Mouse (Mus musculus) hindbrain, embryonic 12.5 days (tissue): ENCODE measurements around the gene Zdhhc3. TPM values are rescaled to one million over a fixed set of nuclear protein-coding genes. Genes with fewer than 3 reads are reported as not detected.

ENCODE experiments used
- ATAC-seq: fragments of 200-750 bp; cut with Nextera tagmentation; 2 replicates; pipeline ENCODE4 v1.8.0; 2017; ENCODE audit warnings: moderate TSS enrichment; ENCODE audit not compliant: low FRiP score
- H3K27ac ChIP-seq: fragments of 300-500 bp; sonication (generic); 2 replicates; pipeline ENCODE4 v1.5.1; 2016; ENCODE audit warnings: mild to moderate bottlenecking
- H3K27me3 ChIP-seq: fragments of 300-500 bp; sonication (generic); 2 replicates; pipeline ENCODE4 v1.6.1; 2016; ENCODE audit warnings: mild to moderate bottlenecking
- H3K36me3 ChIP-seq: fragments of 300-500 bp; sonication (generic); 2 replicates; pipeline ENCODE4 v1.6.1; 2016; ENCODE audit warnings: mild to moderate bottlenecking
- H3K4me1 ChIP-seq: fragments of 300-500 bp; sonication (generic); 2 replicates; pipeline ENCODE4 v1.6.1; 2016
- H3K4me2 ChIP-seq: fragments of 300-500 bp; sonication (generic); replicated peaks from 2 replicates; pipeline ENCODE4 v1.6.1; 2016; ENCODE audit warnings: mild to moderate bottlenecking
- H3K4me3 ChIP-seq: fragments of 300-500 bp; sonication (generic); 2 replicates; pipeline ENCODE4 v1.5.1; 2016; ENCODE audit warnings: mild to moderate bottlenecking
- H3K9ac ChIP-seq: fragments of 300-500 bp; sonication (generic); 2 replicates; pipeline ENCODE4 v1.6.1; 2016; ENCODE audit warnings: mild to moderate bottlenecking, moderate library complexity
- H3K9me3 ChIP-seq: fragments of 300-500 bp; sonication (generic); replicated peaks from 2 replicates; pipeline ENCODE4 v1.6.1; 2016; ENCODE audit warnings: mild to moderate bottlenecking
- WGBS: fragments of 180-500 bp; shearing (Covaris S2); methylation state at CpG from one replicate; pipeline ENCODE4 v1.1.7; 2016; 5-methylcytosine and 5-hydroxymethylcytosine counted together
- polyA plus RNA-seq: library from polyadenylated mRNA; unstranded; fragments of >200 nt; fragmentation: Nextera tagmentation; extraction: Ambion mirVana; gene quantifications from 2 replicates; pipeline ENCODE4 v1.2.1, GENCODE M21; 2016

The Zdhhc3 gene
- polyA plus RNA-seq, 1 experiment from 2014 or later = 82.8 TPM

DNA sequence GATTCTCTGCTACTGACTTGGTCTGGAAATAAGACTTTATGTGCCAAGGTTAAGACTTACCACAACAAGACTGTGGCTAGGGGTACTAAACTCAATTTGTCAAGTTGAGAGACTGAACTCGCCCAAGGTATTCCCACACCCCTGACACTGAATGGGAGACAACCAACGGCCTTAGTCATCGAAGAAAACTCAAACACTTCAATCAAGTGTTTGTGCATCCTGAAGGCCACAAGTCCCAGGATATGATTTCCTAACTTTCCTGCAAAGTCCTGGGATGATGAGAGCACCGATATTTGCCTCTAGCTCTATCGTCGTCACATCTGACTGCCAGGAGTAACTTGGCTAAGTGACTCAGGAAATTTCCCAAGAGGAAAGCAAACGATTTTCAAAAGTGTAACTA, 3.8 kb downstream of the Zdhhc3 start:
- Histone ChIP-seq H3K27me3 (no peaks in the 10 kb centered on the region), H3K9me3 (no peaks in the 10 kb centered on the region), H3K9ac (no peak overlapping the region), H3K27ac (no peak overlapping the region), H3K36me3 (peaks cover 14% of the 10 kb centered on the region), H3K4me2 (no peak overlapping the region), H3K4me3 (no peak overlapping the region), H3K4me1 (peaks cover 17% of the 10 kb centered on the region)
- ATAC-seq = no peak
- 93% methylated on average over 7 of the region's 7 CpGs for WGBS

DNA sequence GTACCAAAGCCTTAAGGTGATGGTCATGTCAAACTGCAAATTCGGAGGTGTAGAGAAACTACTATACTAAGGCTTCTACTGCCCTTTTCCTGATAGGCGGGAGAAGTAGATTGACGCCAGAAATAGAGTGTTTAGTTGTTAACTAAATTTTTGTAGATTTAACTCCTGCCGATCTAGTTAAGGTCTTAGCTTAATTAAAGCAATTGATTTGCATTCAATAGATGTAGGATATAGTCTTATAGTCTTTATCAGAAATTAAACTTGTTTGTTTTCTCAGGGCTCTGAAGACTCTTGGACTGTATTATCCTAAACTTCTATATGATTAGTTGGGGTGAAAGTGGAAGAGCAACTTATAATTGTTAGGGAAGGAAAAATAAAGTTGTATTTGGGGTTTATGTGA, 5.8 kb downstream of the Zdhhc3 start:
- 95% methylated on average over 4 of the region's 4 CpGs for WGBS
- no peak overlapping the region for H3K4me3 ChIP-seq
- ATAC-seq = no peak
- H3K9ac ChIP-seq = no peak overlapping the region
- H3K27me3 ChIP-seq = no peaks in the 10 kb centered on the region
- peaks cover 14% of the 10 kb centered on the region for H3K36me3 ChIP-seq
- H3K4me2 ChIP-seq = no peak overlapping the region
- no peaks in the 10 kb centered on the region for H3K9me3 ChIP-seq
- peaks cover 8% of the 10 kb centered on the region for H3K4me1 ChIP-seq
- H3K27ac ChIP-seq = no peak overlapping the region

DNA sequence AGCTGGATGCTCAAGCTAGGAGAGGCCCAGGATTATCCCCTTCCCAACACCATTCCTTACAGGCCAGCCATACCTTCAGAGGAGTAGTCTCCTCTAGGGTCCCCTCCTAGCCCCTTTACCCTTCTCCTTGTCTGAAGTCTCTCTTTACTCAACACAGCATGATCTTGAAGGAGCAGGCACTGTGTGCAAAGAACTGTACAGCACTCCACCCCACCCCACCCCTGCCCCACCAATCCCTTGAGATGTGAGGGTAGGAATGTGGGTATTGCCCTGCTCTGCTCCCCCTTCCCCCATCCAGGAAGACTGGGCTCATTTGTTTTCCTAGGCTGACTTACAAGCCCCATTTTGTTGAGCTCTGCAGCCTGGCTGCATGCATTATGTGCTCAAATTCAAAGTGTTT, 8.6 kb downstream of the Zdhhc3 start:
- ATAC-seq = no peak
- Histone ChIP-seq H3K4me1 (no peaks in the 10 kb centered on the region), H3K27me3 (no peaks in the 10 kb centered on the region)

DNA sequence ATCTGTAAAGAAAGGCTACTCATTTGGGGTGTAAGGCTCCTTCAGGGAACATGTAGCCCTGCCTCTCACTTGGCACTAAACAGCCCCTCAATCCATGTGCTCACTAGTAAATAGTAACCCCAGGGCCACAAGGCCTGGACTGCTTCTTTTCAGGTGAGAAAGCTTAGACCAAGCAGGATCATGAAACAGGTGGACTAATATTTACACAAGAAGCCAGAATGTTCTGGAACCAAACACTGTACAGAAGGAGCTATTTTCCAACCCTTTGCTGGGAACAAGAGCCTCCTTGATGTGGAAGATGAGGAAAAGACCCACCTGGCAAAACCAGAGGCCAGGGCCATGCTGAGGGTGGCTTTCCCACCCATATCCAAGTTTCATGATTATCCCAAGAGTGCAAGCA, 9.6 kb downstream of the Zdhhc3 start:
- peaks cover 38% of the 10 kb centered on the region for H3K36me3 ChIP-seq
- H3K9ac ChIP-seq = no peak overlapping the region
- H3K4me3 ChIP-seq = no peak overlapping the region
- no peak for ATAC-seq
- H3K9me3 ChIP-seq = no peaks in the 10 kb centered on the region
- no peak overlapping the region for H3K4me2 ChIP-seq
- H3K27ac ChIP-seq = no peak overlapping the region
- no peaks in the 10 kb centered on the region for H3K4me1 ChIP-seq
- no peaks in the 10 kb centered on the region for H3K27me3 ChIP-seq

More for the DNA sequence above, 8.6 kb downstream of the Zdhhc3 start:
- Histone ChIP-seq H3K9ac (no peak overlapping the region), H3K9me3 (no peaks in the 10 kb centered on the region), H3K4me3 (no peak overlapping the region), H3K4me2 (no peak overlapping the region), H3K27ac (no peak overlapping the region), H3K36me3 (peaks cover 30% of the 10 kb centered on the region)

DNA sequence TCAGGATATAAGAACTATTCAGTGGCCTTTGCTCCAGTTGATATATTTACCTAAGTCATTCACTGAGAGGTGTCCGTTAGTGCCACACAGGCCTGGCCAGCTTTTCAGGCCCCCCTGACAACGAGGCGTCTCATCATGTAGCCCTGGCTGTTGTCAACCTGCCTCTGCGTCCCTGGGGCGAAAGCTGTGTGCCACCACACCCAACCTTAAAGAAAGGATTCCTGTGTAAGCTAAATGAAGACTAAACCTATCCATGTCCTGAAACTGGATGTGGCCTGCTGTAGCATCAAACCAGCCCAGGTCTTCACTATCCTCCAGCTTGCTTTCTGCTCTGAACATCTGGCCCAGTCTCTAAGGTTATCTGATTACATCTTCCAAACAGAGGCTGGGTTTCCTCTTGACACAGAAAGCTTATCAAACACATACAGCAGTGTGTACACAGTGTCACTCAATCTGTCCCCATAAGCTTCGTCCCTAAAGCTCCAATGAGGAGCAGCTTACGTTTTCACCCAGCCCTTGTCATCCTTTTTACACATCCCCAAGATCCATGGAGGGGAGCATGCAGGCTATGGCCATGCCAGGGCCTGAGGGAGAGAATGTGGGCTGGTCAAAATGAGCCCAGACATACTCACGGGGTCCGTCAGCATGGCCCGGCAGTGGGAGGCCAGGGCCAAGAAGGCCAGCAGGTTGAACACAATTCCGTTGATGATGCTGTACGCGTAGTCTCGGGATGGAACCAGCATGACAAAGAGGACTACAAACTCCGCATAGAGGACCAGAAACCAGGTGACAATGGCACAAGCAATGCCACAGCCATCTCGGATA, 13.2 kb downstream of the Zdhhc3 start:
- Histone ChIP-seq H3K4me2 (no peak overlapping the region), H3K27me3 (no peaks in the 10 kb centered on the region), H3K36me3 (peaks cover 64% of the 10 kb centered on the region), H3K9ac (no peak overlapping the region), H3K4me3 (no peak overlapping the region), H3K27ac (no peak overlapping the region), H3K9me3 (no peaks in the 10 kb centered on the region), H3K4me1 (no peaks in the 10 kb centered on the region)
- WGBS = 95% methylated on average over 16 of the region's 16 CpGs
- no peak for ATAC-seq

DNA sequence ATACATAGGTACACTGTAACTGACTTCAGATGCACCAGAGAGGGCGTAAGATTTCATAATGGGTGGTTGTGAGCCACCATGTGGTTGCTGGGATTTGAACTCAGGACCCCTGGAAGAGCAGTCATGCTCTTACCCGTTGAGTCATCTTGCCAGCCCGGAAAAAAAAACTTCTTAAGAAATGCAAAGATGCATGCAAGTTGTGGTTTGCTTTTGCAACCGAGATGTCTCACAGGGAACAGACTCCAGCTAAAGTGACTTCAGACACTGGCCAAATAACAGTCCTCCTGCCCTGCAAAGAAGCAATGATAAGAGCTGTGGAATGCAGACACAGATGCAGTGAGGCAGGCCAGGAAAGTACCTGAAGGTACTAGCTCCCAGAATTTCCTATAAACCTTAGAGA, 22.2 kb downstream of the Zdhhc3 start:
- no peak overlapping the region for H3K9ac ChIP-seq
- no peaks in the 10 kb centered on the region for H3K27me3 ChIP-seq
- no peak overlapping the region for H3K4me2 ChIP-seq
- no peaks in the 10 kb centered on the region for H3K4me1 ChIP-seq
- H3K36me3 ChIP-seq = peaks cover 65% of the 10 kb centered on the region
- WGBS = 91% methylated on average over 4 of the region's 4 CpGs
- H3K27ac ChIP-seq = no peak overlapping the region
- ATAC-seq = no peak
- no peaks in the 10 kb centered on the region for H3K9me3 ChIP-seq
- H3K4me3 ChIP-seq = no peak overlapping the region

DNA sequence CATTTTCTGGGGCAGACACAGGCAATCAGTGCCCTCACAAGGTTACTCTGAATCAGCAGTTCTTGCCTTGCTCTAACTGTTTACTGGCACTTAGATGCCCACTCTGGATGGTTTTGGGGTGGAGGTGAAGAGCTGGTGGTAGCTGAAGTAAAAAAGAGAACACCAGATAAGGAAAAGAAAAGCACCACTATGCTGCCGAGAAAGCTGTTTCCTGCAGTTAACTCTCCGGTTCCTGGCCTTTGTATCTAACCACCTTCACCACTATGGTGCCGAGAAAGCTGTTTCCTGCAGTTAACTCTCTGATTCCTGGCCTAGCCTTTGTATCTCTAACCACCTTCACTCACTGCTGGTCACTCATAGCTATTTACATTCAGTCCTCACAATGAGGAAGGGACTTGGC, 25.4 kb downstream of the Zdhhc3 start:
- H3K27me3 ChIP-seq = no peaks in the 10 kb centered on the region
- no peak for ATAC-seq

DNA sequence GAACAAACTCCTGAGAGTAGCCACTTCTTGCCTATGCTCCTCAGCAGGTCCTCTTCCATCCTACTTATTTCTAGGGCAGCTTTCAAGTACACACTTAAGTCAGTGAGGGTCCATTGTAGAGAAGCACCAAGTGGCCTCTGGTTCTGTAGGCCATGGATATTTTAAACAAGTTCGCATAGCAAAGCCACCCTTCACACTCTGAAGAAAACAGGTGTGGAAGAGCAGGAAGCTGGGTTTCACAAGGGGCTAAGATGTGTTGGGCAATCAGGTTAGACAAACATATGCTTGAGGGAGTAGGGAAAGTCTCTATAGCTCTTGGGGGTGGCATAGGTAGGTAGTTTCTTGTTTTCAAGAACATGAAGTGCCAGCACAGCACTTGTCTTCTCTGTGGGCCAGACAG, 27.6 kb downstream of the Zdhhc3 start:
- no peak overlapping the region for H3K9ac ChIP-seq
- no peaks in the 10 kb centered on the region for H3K4me1 ChIP-seq
- 81% methylated on average over 1 of the region's 1 CpGs for WGBS
- peaks cover 91% of the 10 kb centered on the region for H3K36me3 ChIP-seq
- no peak overlapping the region for H3K4me3 ChIP-seq
- no peaks in the 10 kb centered on the region for H3K27me3 ChIP-seq
- no peaks in the 10 kb centered on the region for H3K9me3 ChIP-seq
- no peak for ATAC-seq
- H3K27ac ChIP-seq = no peak overlapping the region
- no peak overlapping the region for H3K4me2 ChIP-seq

More for the DNA sequence above, 25.4 kb downstream of the Zdhhc3 start:
- Histone ChIP-seq H3K4me1 (no peaks in the 10 kb centered on the region), H3K36me3 (peaks cover 79% of the 10 kb centered on the region), H3K9ac (no peak overlapping the region), H3K9me3 (no peaks in the 10 kb centered on the region), H3K4me3 (no peak overlapping the region), H3K27ac (no peak overlapping the region), H3K4me2 (no peak overlapping the region)
- WGBS = 78% methylated on average over 3 of the region's 3 CpGs

DNA sequence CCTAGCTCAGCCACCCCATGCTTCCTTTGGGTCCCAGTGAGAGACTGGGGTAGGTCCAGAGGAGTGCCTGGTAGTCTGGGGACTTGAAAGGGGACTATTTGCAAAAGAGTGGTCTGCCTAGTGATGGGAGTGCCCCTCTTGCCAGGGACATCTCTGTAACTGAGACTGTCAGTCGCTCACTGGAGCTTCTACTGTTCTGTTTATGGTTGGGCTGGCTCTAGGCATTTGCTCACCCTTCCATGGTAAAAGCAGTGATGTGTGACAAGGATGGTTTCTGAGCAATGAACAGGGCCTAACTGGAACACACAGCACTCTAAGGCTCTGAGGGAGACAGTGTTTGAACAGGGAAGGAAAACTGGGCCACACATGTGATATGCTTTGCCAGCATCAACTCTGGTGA, 32.2 kb downstream of the Zdhhc3 start:
- H3K4me3 ChIP-seq = no peak overlapping the region
- H3K4me1 ChIP-seq = no peaks in the 10 kb centered on the region
- WGBS = 71% methylated on average over 1 of the region's 1 CpGs
- H3K4me2 ChIP-seq = no peak overlapping the region
- peaks cover 90% of the 10 kb centered on the region for H3K36me3 ChIP-seq
- no peaks in the 10 kb centered on the region for H3K9me3 ChIP-seq
- H3K27ac ChIP-seq = no peak overlapping the region
- no peak overlapping the region for H3K9ac ChIP-seq
- H3K27me3 ChIP-seq = no peaks in the 10 kb centered on the region
- ATAC-seq = no peak

DNA sequence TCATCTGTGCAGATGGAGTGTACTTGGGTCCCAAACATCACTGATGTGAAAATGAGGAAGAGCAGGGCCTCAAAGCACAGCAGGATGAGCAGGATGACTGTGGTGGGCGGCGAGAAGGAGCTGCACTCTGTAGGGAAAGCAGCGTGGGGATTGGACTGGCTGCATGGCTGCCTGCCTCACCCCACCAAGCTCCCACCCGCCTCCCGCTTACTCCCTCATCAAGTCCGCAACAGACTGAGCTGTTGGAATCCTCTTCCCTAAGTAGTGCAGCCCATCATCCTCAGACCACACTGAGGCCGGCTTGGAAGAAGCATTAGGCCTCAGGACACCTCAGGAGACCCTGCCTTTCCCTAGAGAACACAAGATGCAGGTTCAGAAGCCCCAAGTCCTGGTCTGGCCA, 32.6 kb downstream of the Zdhhc3 start:
- no peak overlapping the region for H3K4me3 ChIP-seq
- H3K9me3 ChIP-seq = no peaks in the 10 kb centered on the region
- H3K4me1 ChIP-seq = no peaks in the 10 kb centered on the region
- H3K27me3 ChIP-seq = no peaks in the 10 kb centered on the region
- H3K27ac ChIP-seq = no peak overlapping the region
- no peak for ATAC-seq
- H3K36me3 ChIP-seq = peaks cover 90% of the 10 kb centered on the region
- no peak overlapping the region for H3K4me2 ChIP-seq
- H3K9ac ChIP-seq = no peak overlapping the region
- WGBS = 91% methylated on average over 7 of the region's 7 CpGs

DNA sequence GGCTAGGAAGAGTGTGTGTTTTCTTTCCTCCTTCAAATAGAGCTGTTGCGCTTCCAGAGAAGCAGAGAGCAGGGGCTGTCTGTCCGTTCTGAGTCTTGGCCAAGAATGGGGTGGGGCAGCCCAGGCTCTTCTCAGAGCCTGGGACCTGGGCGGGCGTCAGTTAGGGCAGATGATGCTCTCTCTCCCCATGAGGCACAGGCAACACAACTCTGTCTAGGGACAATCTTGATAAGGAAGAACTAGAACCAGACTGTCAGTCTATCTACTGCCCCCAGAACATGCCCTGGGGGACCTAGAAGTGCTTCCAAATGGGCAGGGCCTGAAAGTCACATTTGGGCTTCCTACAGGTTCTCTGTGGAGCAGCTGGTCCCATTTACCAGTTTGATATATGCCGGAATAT, 33.9 kb downstream of the Zdhhc3 start:
- WGBS = 92% methylated on average over 5 of the region's 5 CpGs
- Histone ChIP-seq H3K36me3 (peaks cover 88% of the 10 kb centered on the region), H3K27ac (no peak overlapping the region), H3K4me2 (no peak overlapping the region), H3K27me3 (no peaks in the 10 kb centered on the region), H3K9me3 (no peaks in the 10 kb centered on the region), H3K9ac (no peak overlapping the region), H3K4me3 (no peak overlapping the region), H3K4me1 (no peaks in the 10 kb centered on the region)
- ATAC-seq = no peak

DNA sequence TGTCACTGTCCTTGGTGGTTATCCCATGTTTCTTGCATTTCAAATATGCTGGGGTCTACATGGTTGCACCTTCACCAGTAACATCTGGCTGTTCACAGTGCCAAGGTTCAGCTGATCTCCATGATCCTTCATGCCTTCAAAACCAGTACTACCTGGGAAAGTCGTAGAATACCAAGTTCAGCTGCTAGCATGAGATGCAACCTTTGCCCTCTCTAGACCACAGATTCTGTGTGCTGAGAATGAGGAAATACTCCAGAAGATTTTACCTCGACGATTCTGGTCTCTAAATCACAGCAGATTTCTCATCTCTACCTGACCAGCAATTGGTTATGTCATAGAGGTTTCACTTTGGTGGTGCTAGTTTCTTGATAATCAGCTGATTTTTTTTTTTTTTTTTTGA, 52.8 kb downstream of the Zdhhc3 start:
- Histone ChIP-seq H3K27ac (no peak overlapping the region), H3K27me3 (no peaks in the 10 kb centered on the region), H3K4me3 (no peak overlapping the region), H3K4me2 (no peak overlapping the region), H3K36me3 (no peaks in the 10 kb centered on the region), H3K9ac (no peak overlapping the region), H3K4me1 (no peaks in the 10 kb centered on the region), H3K9me3 (no peaks in the 10 kb centered on the region)
- ATAC-seq = no peak
- 85% methylated on average over 3 of the region's 3 CpGs for WGBS

DNA sequence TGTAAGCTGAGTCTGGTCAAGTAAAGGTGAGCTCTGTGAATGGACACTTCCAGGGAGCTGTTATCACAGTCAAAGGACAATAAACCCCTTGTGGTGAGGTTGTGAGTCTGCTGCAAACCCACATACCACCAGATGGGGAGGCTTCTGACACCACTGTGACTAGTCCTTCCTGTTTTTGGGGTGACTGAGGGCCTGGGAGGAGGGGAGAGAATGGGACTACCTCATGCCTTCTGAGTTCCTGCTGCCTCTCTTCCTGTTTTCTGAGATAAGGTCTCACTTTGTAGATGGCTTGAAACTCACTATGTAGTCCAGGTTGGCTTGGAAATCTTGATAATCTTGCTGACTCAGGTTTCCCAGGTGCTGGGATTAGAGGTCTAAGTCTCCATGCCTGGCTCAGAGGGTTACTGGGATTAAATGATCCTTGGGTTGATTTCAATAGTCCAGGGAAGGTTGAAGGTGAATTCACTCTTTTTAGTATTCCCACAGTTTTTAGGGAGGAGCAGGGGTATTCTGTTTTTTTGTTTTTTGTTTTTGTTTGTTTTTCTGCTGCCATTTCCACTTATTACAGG, 54.2 kb downstream of the Zdhhc3 start:
- Histone ChIP-seq H3K4me2 (no peak overlapping the region), H3K27ac (no peak overlapping the region)
- no peak for ATAC-seq

More for the DNA sequence above, 54.2 kb downstream of the Zdhhc3 start:
- Histone ChIP-seq H3K4me1 (no peaks in the 10 kb centered on the region), H3K36me3 (no peaks in the 10 kb centered on the region), H3K27me3 (no peaks in the 10 kb centered on the region), H3K9ac (no peak overlapping the region), H3K4me3 (no peak overlapping the region), H3K9me3 (no peaks in the 10 kb centered on the region)
